Mouse (Mus musculus) cerebellum, postnatal 36 days (tissue): ENCODE measurements around the gene Zer1.

ENCODE experiments used
- DNase-seq, 2 experiments: peaks; one replicate each; pipeline ENCODE4 v3.0.0; 2021 to 2022; ENCODE audit warnings: mixed read lengths in 2 of 2

The Zer1 gene

GRCm38 (mm10) chr2:30048101-30048501 is 76.3 kb downstream of the Zer1 start:
- no peak for DNase-seq
